Mouse (Mus musculus) embryonic fibroblast, embryonic 13.5 days (primary cell): Measurements from ENCODE around the gene Lmtk3.

Source experiments
- CTCF ChIP-seq: IDR thresholded peaks from 2 replicates; pipeline ENCODE4 v1.5.1; 2011; ENCODE audit warnings: mild to moderate bottlenecking, control low read depth, low read length, moderate library complexity, borderline replicate concordance; ENCODE audit not compliant: insufficient read depth
- POLR2A ChIP-seq: IDR thresholded peaks from 2 replicates; pipeline ENCODE4 v1.6.1; 2011; ENCODE audit warnings: low read depth, mild to moderate bottlenecking, control low read depth, low read length, moderate library complexity

DNA sequence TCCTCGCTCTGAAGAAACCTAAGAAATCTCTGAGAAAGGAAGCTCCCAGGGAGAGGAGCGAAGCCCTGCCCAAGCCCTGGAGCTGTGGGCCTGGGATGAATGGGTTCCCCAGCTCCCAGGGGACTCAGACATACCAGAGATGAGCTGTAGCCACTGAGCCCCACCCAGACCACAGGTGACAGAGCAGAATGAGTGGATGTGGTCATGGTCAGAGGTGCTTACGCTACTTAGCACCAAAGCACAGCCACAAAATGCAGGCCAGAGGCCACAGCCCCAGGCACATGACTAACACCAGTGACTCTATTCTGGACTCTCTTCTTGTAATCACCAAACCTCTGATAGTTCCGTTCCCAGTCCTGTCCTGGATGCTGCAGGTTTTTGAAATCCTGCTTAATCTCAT lies 12.4 kb upstream of the Lmtk3 start:
- TF ChIP-seq CTCF (no peak), POLR2A (no peak)
